Mouse (Mus musculus): ENCODE measurements around the gene Nt5c2.
"Not testable (repeated sequence)": the region's sequence is repeated elsewhere in the genome, so short reads cannot be mapped to it uniquely, and the experiment has no call there.

The Nt5c2 gene

DNA sequence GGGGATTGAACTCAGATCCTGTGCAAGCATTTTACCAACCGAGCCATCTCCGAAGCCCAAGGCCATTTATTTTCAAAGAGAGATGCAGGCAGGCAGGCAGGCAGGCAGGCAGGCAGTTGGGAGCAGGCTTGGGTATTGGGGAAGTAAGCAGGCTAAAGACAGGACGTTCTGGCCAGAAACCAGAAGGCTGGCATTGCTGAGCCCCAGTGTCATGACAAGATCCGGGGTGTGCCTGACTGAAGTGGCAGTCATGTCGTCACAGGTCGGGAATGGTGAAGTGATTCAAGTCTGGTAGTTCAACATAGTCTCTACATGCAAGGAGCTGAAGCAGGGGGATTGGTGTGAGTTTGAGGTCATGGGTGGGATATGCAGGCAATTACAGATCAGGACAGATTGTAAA, 27.3 kb downstream of the Nt5c2 start:
- no peak for DNase-seq

GRCm38 (mm10) chr19:46984726-46985622, 30.0 kb downstream of the Nt5c2 start:
- DNase-seq, result no peak

DNA sequence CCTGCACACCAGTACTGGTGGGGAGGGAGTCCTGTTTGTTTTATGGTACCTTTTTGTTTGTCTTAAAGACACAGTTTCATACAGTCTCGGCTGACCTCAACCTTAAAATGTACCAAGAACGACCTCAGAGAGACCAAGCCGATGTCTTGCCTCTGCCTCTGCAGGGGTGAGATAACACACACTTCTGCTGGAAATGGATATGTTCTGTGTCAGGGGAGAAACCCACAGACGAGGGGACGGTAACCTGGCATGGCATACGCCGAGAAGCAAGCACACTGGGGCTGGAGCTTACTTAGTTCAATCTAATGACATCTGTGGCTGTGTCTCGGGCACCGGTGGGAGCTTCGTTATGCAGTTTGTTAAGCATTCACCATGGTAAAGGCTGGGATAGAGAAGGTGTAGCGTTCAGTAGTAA, 31.0 kb downstream of the Nt5c2 start:
- DNase-seq, result no peak

GRCm38 (mm10) chr19:46983352-46983965, 31.5 kb downstream of the Nt5c2 start:
- peak in 1 of 2 experiments; percentile 38 for DNase-seq

- no peak for DNase-seq
These were observed 33.5 kb downstream of the Nt5c2 start for GRCm38 (mm10) chr19:46981462-46981861.

DNA sequence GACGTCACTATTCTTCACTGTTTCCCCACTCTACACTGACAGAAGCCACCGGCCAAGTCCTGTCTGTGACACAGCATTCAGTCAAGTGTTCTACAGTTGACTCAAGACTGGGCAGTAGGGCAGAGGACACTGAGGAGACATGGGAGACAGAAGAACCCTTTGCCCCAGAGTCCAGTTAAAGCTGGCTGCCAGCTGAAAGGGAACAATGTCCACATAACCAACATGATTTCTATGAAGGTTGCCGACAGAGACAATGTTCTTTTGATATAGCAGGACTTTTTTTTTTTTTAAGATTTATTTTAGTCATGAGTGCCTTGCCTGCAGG, 35.2 kb downstream of the Nt5c2 start:
- DNase-seq, result peak; percentile 58 to 76

- peak; percentile 39 to 55 for DNase-seq
These were observed 35.8 kb downstream of the Nt5c2 start for GRCm38 (mm10) chr19:46978920-46979780.

- DNase-seq, result not testable (repeated sequence)
These were observed 36.9 kb downstream of the Nt5c2 start for GRCm38 (mm10) chr19:46978069-46978468.

DNA sequence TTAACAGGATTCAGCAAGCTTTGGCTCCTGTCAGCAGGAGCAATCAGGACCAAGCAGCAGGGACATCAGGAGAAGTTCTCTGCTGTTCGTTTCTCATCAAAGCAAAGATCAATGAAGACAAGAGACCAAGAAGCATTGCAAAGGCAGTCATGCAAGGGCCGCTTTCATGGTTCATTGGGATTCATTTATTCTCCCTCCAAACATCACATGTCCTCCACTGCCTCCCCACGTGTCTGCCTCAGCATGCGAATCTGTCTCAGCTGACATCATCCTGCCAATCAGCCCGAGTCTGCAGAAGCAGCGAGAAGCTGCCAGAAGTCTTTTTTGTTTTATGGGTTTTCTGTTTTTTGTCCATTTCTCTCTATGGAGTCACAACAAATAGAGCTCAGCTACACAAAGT, 37.5 kb downstream of the Nt5c2 start:
- peak; percentile 81 to 91 for DNase-seq

DNA sequence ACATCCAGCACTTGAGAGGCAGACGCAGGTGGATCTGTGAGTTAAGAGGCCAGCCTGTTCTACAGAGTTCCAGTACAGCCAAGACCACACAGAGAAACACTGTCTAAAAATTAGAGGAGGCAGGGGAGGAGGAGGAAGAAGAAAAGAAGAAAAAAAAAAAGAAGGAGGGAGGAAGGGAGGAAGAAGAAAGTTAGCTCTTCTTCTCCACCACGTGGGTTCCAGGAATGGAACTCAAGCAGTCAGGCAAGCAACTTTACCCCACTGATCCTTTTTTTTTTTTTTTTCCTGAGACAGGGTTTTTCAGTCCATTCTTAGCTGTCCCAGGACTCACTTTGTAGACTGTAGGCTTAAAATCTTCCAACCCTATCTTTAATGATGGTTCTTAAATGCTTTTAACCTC, 38.2 kb downstream of the Nt5c2 start:
- no peak for DNase-seq

GRCm38 (mm10) chr19:46975997-46976396, 39.0 kb downstream of the Nt5c2 start:
- DNase-seq, result peak; percentile 30 to 42

GRCm38 (mm10) chr19:46975565-46975964, 39.4 kb downstream of the Nt5c2 start:
- DNase-seq, result peak; percentile 63 to 67

- DNase-seq, result no peak
These were observed 42.8 kb downstream of the Nt5c2 start for GRCm38 (mm10) chr19:46972159-46972558.

DNA sequence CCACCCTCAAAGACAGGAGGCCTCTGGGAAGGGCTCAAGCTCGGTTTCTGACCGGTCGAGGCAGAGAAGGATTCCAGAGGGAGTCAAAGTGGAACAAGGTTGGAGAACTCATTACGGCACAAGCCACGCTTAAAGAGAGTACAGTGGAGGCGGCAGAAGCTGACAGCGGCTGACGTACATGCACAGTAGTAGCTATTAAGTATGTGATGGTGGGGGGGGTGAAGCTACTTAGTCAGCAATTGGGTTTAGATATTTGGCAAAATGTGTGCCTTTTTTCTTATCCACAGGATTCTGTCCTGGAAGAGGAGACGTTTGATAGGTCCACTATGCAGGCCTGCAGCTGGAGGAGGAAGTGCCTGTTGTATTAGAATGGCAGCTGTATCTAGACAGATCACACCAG, 43.2 kb downstream of the Nt5c2 start:
- DNase-seq, result no peak

- no peak for DNase-seq
These were observed 43.8 kb downstream of the Nt5c2 start for GRCm38 (mm10) chr19:46971051-46971689.

GRCm38 (mm10) chr19:46970121-46970729, 44.7 kb downstream of the Nt5c2 start:
- DNase-seq, result no peak

DNA sequence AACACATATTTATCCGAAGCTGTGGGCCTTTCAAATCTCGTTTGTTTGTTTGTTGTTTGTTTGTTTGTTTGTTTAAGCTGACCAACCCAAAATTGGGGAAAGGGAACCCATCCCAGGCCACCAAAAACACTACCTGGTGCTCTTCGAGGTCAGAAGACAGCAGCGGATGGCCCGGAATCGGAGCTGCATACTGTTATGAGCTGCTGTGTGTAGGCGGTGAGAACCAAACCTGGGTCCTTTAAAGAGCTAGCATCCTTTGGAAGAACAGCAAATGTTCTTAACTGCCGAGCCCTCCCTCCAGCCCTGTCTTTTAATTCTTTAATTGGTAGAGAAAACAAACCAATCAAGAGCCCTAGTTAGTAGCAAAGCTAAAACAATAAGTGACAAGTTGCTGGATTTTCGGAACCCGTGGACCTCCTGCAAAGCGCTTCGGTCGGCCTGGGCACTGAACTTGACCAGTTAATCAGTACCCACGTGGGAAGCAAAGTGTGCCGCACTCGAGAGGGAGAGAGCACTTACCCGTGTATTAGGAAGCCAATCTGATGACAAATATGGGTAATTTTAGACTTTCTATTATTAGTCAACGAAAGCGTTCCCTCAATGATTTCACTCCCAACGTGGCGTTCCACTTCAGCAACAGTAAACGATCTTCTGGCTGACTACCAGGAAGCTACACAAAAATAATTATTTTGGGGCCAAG, 45.5 kb downstream of the Nt5c2 start:
- peak; percentile 78 to 89 for DNase-seq

DNA sequence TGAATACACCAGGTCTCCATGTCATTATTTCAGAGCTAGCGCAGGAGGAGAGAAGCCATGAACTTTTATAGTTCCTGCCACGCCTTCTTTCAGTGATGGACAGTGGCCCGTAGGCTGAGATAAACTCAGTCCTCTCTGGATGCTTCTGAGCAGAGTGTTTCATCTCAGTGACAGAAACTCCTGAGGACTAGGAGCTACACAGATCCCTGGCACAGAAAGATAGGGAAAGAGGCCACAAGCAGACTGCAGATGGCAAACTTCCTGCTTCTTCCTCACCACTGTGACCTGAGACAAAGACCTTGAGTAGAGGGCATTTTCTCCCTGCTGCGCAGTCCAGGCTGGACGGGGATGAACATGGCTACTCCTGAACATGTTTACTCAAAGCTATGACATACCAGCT, 46.1 kb downstream of the Nt5c2 start:
- DNase-seq, result no peak

GRCm38 (mm10) chr19:46967861-46968260, 47.1 kb downstream of the Nt5c2 start:
- DNase-seq, result no peak

GRCm38 (mm10) chr19:46966330-46966729, 48.6 kb downstream of the Nt5c2 start:
- DNase-seq, result peak; percentile 55 to 61

DNA sequence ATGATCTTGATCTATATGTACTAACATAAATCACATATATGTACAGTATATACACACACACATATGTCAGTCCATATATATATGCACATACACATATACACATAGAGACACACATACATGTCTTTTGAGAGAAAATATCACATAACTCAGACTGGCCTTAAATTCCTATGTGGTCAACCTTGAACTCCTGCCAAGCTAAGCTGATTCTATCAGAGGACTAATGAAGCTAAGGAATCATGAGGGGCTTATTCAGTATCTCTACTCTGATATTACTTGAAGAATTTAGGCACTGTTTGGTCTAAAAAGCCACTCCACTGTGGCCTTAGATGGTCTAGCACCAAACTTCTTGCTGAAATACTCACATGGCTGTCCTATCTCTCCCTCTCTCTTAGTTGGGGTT, 49.5 kb downstream of the Nt5c2 start:
- DNase-seq, result no peak

DNA sequence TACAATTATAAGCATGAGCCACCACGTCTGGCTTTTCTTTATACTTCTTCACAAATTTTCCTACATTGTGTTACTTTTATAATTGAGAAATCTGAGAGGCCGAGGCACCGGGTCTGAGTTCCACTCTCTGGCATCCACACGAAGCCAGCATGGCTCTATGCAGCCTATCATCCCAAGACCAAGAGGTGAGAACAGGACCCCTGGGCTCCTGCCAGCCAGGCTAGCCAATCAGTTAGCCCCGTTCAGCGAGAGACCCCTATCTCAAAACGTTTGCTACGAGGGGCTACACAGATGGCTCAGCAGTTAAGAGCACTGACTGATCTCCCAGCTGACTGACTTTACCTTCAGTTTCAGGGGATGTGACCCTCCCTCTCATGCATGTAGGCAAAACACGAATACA, 50.6 kb downstream of the Nt5c2 start:
- DNase-seq, result no peak

Data from kidney, postnatal 36 days (tissue).